Mouse (Mus musculus): ENCODE data around the gene C1qtnf1. TPM values are rescaled to one million over a fixed set of nuclear protein-coding genes. Genes with fewer than 3 reads are reported as not detected.

The C1qtnf1 gene
- polyA plus RNA-seq, 1 experiment from 2014 or later, result 1.1 TPM

DNA sequence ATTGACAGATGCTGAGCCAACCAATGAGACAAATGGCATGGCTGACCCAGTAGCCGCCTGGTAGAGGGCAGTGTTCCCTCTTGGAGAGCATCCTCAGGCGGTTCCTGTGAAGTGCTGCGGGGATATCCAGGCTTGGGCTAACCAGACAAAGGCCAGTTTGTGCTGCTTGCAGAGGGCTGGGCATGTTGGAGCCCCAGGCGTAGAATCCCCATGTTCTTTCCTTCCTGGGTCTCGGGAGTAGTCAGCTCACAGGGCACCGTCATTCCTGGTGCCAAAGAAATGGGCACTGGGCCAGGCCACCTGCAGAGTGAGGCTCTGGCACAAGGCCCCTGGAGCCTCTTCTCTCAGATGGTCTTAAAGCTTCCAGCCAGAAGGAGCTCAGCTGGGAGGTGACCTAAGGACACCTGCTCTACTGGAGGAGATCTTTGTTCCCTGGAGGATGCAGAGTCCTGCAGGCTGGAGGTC, 8.5 kb downstream of the C1qtnf1 start:
- Histone ChIP-seq H3K4me2 (replicated peaks; ENCODE audit: low read depth, low read length) (no peak overlapping the region), H3K9me3 (ENCODE audit: control insufficient read depth, low read length) (no peaks in the 10 kb centered on the region), H3K36me3 (ENCODE audit: control insufficient read depth, insufficient read depth, low read length) (no peaks in the 10 kb centered on the region), H3K27me3 (ENCODE audit: control insufficient read depth, insufficient read depth, low read length) (no peaks in the 10 kb centered on the region), H3K4me1 (replicated peaks; ENCODE audit: control insufficient read depth, insufficient read depth, low read length) (0 out of 2 replicates have a peak, but pooled peaks cover 3% of the 10 kb centered on the region), H3K4me3 (ENCODE audit: low read depth, low read length) (no peak overlapping the region), H3K9ac (ENCODE audit: low read depth, low read length) (no peak overlapping the region), H3K27ac (ENCODE audit: low read depth, low read length) (no peak overlapping the region)
- WGBS, result 44% methylated on average over 6 of the region's 6 CpGs
- ATAC-seq (ENCODE audit: low FRiP score), result no peak
- DNase-seq (ENCODE audit: low spot score), result no peak

DNA sequence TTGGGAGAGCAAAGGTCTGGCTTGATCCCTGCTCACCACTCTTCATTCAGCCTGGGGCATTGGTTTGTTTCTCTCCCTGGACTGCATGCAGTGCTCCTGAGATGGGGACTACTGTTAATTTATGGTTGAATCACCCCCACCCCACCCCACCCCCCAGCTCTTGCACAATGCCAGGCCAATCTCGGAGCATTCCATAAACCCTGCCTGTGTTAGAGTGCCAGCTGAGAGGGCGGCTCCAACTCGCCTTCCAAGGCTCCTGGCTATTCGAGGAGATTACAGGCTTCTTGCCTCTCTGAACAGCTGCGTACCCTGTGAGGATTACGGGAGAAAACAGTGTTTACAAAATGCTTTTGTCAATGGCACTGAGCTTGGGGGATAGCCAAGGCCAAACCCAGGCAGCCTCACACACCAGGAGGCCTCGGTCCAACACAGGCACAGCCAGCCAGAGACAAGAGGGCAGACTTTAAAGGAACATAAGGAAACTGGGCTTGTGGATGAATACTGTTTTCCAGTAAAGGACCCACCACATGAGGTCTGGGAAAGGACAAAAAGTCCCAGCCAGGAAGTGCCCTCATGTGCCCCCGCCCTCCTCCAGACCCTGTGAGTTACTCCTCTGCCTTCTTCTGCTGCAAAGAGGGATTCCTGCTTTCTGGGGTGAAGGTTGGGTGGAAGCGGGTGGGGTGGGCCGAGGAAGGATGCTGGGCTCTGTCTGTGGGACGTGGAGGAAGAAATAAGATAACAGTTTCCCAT, 10.8 kb downstream of the C1qtnf1 start:
- H3K9ac ChIP-seq (ENCODE audit: low read depth, low read length), result no peak overlapping the region
- no peak overlapping the region for H3K4me2 ChIP-seq (replicated peaks; ENCODE audit: low read depth, low read length)
- 0 out of 2 replicates have a peak, but pooled peaks cover under 1% of the 10 kb centered on the region for H3K4me1 ChIP-seq (replicated peaks; ENCODE audit: control insufficient read depth, insufficient read depth, low read length)
- no peak overlapping the region for H3K4me3 ChIP-seq (ENCODE audit: low read depth, low read length)
- no peaks in the 10 kb centered on the region for H3K27me3 ChIP-seq (ENCODE audit: control insufficient read depth, insufficient read depth, low read length)
- ATAC-seq (ENCODE audit: low FRiP score) (no peak), DNase-seq (ENCODE audit: low spot score) (no peak)
- no peaks in the 10 kb centered on the region for H3K36me3 ChIP-seq (ENCODE audit: control insufficient read depth, insufficient read depth, low read length)
- 40% methylated on average over 11 of the region's 11 CpGs for WGBS
- no peaks in the 10 kb centered on the region for H3K9me3 ChIP-seq (ENCODE audit: control insufficient read depth, low read length)
- no peak overlapping the region for H3K27ac ChIP-seq (ENCODE audit: low read depth, low read length)

DNA sequence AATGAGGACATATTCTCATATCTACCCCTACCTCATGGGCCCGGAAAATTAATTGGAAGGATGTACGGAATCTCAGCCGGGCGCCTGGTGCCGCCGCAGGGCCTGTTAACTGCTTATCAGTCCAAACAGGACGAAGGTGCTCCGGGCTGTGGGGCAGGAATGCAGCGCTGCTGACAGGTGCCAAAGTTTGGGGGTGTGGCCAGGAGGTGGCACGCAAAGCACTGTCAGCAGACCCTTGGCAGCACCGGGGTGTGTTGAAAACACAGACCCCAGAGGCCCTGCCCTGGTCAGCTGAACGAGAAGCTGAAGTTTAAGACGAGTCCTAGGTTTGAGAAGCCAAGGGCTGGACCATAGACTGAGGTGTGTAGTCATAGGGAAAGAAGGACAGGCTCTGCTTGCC, 14.7 kb downstream of the C1qtnf1 start:
- Histone ChIP-seq H3K4me3 (ENCODE audit: low read depth, low read length) (no peak overlapping the region), H3K27ac (ENCODE audit: low read depth, low read length) (no peak overlapping the region), H3K4me2 (replicated peaks; ENCODE audit: low read depth, low read length) (no peak overlapping the region), H3K27me3 (ENCODE audit: control insufficient read depth, insufficient read depth, low read length) (no peaks in the 10 kb centered on the region), H3K9ac (ENCODE audit: low read depth, low read length) (no peak overlapping the region), H3K36me3 (ENCODE audit: control insufficient read depth, insufficient read depth, low read length) (no peaks in the 10 kb centered on the region), H3K4me1 (replicated peaks; ENCODE audit: control insufficient read depth, insufficient read depth, low read length) (no peaks in the 10 kb centered on the region), H3K9me3 (ENCODE audit: control insufficient read depth, low read length) (no peaks in the 10 kb centered on the region)
- WGBS, result 84% methylated on average over 13 of the region's 13 CpGs
- no peak for DNase-seq (ENCODE audit: low spot score)
- no peak for ATAC-seq (ENCODE audit: low FRiP score)

DNA sequence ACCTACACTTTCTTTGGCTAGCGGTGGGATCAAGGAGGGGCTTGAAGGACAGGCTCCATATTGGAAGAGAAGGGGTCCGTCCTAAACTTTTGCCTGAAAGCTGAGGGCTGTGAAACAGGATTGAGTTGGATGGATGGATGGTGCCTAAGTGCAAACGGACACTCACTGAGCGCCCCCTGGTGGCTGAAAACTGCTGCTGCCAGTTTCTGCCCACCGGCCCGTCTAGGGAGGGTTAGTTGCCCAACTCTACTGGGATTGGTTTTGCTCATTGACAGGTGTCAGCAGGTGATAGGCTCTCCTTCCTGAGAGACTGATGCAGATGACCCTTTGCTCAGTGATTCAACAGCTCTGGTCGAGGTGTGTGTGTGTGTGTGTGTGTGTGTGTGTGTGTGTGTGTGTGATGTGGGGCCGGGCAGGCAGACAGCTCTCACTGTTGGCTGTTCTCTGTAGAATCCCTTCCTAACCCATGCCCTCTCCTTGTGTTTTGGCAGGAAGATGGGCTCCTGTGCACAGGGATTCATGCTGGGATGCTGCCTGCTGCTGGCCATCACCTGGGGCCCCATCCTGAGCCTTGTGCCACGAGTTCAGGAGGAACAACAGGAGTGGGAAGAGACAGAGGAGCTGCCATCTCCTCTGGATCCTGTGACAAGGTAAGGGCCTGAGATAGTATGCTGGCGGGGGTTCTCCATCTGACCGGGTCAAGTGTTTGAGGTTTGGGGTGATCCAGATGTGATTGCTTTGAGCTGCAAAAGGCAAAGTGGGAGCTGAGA, 15.4 kb downstream of the C1qtnf1 start:
- Histone ChIP-seq H3K4me1 (replicated peaks; ENCODE audit: control insufficient read depth, insufficient read depth, low read length) (no peaks in the 10 kb centered on the region), H3K9ac (ENCODE audit: low read depth, low read length) (no peak overlapping the region), H3K36me3 (ENCODE audit: control insufficient read depth, insufficient read depth, low read length) (no peaks in the 10 kb centered on the region), H3K27me3 (ENCODE audit: control insufficient read depth, insufficient read depth, low read length) (no peaks in the 10 kb centered on the region), H3K4me2 (replicated peaks; ENCODE audit: low read depth, low read length) (no peak overlapping the region), H3K27ac (ENCODE audit: low read depth, low read length) (no peak overlapping the region), H3K4me3 (ENCODE audit: low read depth, low read length) (no peak overlapping the region), H3K9me3 (ENCODE audit: control insufficient read depth, low read length) (no peaks in the 10 kb centered on the region)
- whole genome bisulfite sequencing, result 36% methylated on average over 11 of the region's 11 CpGs
- ATAC-seq (ENCODE audit: low FRiP score) (no peak), DNase-seq (ENCODE audit: low spot score) (peak; percentile 89)

DNA sequence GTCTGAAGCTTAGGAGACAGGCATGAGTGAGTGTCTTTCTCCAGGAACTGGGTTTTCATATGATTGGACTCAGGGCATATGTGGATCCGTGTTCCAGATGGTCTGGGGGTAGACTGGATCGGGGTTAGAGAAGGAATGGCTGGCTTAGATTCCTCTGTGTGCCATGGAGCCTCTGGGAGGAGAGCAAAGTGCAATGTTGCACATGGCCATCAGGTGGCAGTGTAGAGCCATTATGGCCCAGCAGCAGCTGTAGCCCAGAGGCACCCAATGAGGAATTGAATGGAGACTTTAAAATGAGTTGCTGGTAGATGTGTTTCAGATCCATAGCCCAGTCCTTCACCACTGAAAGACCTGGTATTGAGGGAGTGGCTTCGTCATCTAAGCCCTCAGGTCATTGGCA, 17.8 kb downstream of the C1qtnf1 start:
- Histone ChIP-seq H3K4me1 (replicated peaks; ENCODE audit: control insufficient read depth, insufficient read depth, low read length) (no peaks in the 10 kb centered on the region), H3K9me3 (ENCODE audit: control insufficient read depth, low read length) (no peaks in the 10 kb centered on the region), H3K9ac (ENCODE audit: low read depth, low read length) (no peak overlapping the region), H3K4me2 (replicated peaks; ENCODE audit: low read depth, low read length) (no peak overlapping the region), H3K36me3 (ENCODE audit: control insufficient read depth, insufficient read depth, low read length) (no peaks in the 10 kb centered on the region), H3K27ac (ENCODE audit: low read depth, low read length) (no peak overlapping the region), H3K4me3 (ENCODE audit: low read depth, low read length) (no peak overlapping the region), H3K27me3 (ENCODE audit: control insufficient read depth, insufficient read depth, low read length) (no peaks in the 10 kb centered on the region)
- peak; percentile 92 for DNase-seq (ENCODE audit: low spot score)
- WGBS, result 19% methylated on average over 3 of the region's 3 CpGs
- peak; percentile 25; the same call in 1 of the 2 replicates for ATAC-seq (ENCODE audit: low FRiP score)

DNA sequence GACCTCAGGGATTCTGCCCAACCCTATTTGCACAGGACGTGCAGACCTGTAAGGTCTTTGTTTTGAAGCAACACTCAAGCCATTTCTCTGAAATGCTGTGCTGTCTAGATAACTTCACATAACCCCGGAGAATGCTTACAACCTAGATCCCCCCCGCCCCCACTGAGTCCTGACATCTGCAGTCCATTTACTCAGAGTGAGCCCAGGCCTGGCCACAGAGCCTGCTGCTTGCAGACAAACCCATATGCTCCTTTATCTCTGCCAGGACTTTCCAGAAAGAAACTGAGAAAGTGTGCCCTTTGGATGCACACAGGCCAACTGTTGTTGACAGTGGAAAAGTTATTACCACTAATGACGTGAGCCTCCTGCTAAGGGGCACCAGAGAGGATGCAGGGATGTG, 19.3 kb downstream of the C1qtnf1 start:
- Histone ChIP-seq H3K36me3 (ENCODE audit: control insufficient read depth, insufficient read depth, low read length) (no peaks in the 10 kb centered on the region), H3K27me3 (ENCODE audit: control insufficient read depth, insufficient read depth, low read length) (no peaks in the 10 kb centered on the region), H3K9ac (ENCODE audit: low read depth, low read length) (no peak overlapping the region), H3K4me1 (replicated peaks; ENCODE audit: control insufficient read depth, insufficient read depth, low read length) (no peaks in the 10 kb centered on the region), H3K4me2 (replicated peaks; ENCODE audit: low read depth, low read length) (no peak overlapping the region), H3K27ac (ENCODE audit: low read depth, low read length) (no peak overlapping the region), H3K4me3 (ENCODE audit: low read depth, low read length) (no peak overlapping the region), H3K9me3 (ENCODE audit: control insufficient read depth, low read length) (no peaks in the 10 kb centered on the region)
- no peak for ATAC-seq (ENCODE audit: low FRiP score)
- WGBS, result 77% methylated on average over 4 of the region's 4 CpGs
- no peak for DNase-seq (ENCODE audit: low spot score)

DNA sequence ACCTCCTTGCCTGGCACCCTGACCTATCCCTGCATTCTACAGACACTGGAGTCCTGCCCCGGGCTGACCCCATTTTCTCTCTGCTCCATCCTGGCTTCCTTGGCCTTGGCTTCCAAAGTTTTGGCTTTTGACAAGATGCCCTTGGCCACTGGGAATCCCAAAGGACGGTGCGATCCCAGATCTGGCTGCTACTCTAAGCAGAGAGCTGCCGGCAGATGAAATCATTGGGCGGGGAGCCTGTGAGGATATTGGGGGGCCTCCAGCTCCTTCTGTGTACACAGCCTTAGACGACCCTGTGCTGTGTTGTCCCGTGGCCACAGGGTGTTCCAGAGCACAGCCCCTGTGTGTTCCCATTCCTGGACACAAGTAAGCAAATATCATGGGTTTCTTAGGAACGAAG, 20.4 kb downstream of the C1qtnf1 start:
- H3K9ac ChIP-seq (ENCODE audit: low read depth, low read length), result no peak overlapping the region
- no peaks in the 10 kb centered on the region for H3K36me3 ChIP-seq (ENCODE audit: control insufficient read depth, insufficient read depth, low read length)
- no peaks in the 10 kb centered on the region for H3K9me3 ChIP-seq (ENCODE audit: control insufficient read depth, low read length)
- ATAC-seq (ENCODE audit: low FRiP score), result no peak
- H3K27me3 ChIP-seq (ENCODE audit: control insufficient read depth, insufficient read depth, low read length), result no peaks in the 10 kb centered on the region
- H3K4me2 ChIP-seq (replicated peaks; ENCODE audit: low read depth, low read length), result no peak overlapping the region
- H3K4me3 ChIP-seq (ENCODE audit: low read depth, low read length), result no peak overlapping the region
- no peak for DNase-seq (ENCODE audit: low spot score)
- H3K4me1 ChIP-seq (replicated peaks; ENCODE audit: control insufficient read depth, insufficient read depth, low read length), result no peaks in the 10 kb centered on the region
- H3K27ac ChIP-seq (ENCODE audit: low read depth, low read length), result no peak overlapping the region
- WGBS, result 88% methylated on average over 8 of the region's 8 CpGs

DNA sequence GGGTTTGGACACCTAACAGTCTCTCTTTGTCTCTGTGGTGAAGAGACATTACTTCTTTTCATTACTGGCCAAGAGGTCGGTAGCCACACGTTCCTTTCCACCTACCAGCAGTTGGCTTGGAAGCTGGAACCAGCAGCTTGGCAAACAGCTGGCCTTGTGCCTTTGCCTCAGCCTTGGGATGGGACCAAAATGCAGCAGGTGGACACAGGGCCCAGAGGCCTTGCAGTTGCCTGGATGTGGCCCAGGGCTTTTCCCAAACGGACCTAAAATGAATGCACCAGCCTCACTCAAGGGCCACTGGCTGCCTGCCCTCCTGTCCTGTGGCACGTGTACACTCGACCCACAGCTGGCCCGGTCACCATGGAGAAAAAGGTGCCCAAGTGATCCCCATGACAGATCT, 23.2 kb downstream of the C1qtnf1 start:
- Histone ChIP-seq H3K9ac (ENCODE audit: low read depth, low read length) (no peak overlapping the region), H3K4me1 (replicated peaks; ENCODE audit: control insufficient read depth, insufficient read depth, low read length) (no peaks in the 10 kb centered on the region), H3K4me2 (replicated peaks; ENCODE audit: low read depth, low read length) (no peak overlapping the region), H3K4me3 (ENCODE audit: low read depth, low read length) (no peak overlapping the region), H3K36me3 (ENCODE audit: control insufficient read depth, insufficient read depth, low read length) (no peaks in the 10 kb centered on the region), H3K9me3 (ENCODE audit: control insufficient read depth, low read length) (no peaks in the 10 kb centered on the region), H3K27ac (ENCODE audit: low read depth, low read length) (no peak overlapping the region), H3K27me3 (ENCODE audit: control insufficient read depth, insufficient read depth, low read length) (no peaks in the 10 kb centered on the region)
- no peak for DNase-seq (ENCODE audit: low spot score)
- ATAC-seq (ENCODE audit: low FRiP score), result no peak
- 89% methylated on average over 6 of the region's 6 CpGs for WGBS

DNA sequence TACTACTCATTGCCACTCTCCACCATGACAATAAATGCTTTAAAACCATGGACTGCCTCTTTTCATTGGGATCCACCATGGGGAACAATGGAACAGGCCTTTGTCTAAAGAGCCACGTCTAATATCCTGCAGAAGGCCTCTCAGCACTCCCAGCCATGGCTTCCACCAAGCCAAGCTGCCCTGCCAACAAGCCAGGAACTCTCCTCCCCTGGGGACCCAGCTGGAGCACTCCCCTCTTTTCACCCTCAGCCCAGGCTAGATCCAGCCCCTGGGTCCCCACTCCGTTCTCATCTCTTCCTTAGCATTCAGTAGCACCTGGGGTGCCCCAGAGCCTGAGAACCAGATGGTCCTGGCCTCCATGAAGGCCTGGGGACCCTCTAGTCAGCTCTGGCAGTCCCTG, 25.0 kb downstream of the C1qtnf1 start:
- ATAC-seq (ENCODE audit: low FRiP score) (no peak), DNase-seq (ENCODE audit: low spot score) (no peak)
- Histone ChIP-seq H3K27ac (ENCODE audit: low read depth, low read length) (no peak overlapping the region), H3K9me3 (ENCODE audit: control insufficient read depth, low read length) (no peaks in the 10 kb centered on the region), H3K27me3 (ENCODE audit: control insufficient read depth, insufficient read depth, low read length) (no peaks in the 10 kb centered on the region), H3K4me3 (ENCODE audit: low read depth, low read length) (no peak overlapping the region), H3K4me2 (replicated peaks; ENCODE audit: low read depth, low read length) (no peak overlapping the region), H3K4me1 (replicated peaks; ENCODE audit: control insufficient read depth, insufficient read depth, low read length) (no peaks in the 10 kb centered on the region), H3K9ac (ENCODE audit: low read depth, low read length) (no peak overlapping the region), H3K36me3 (ENCODE audit: control insufficient read depth, insufficient read depth, low read length) (no peaks in the 10 kb centered on the region)
- WGBS, result 64% methylated on average over 2 of the region's 2 CpGs

Measured in hindbrain, embryonic 11.5 days (tissue).